Mouse (Mus musculus) hindbrain, embryonic 11.5 days (tissue): ENCODE results near the gene Baat. TPM values are rescaled to one million over a fixed set of nuclear protein-coding genes. Genes with fewer than 3 reads are reported as not detected.
A peak's percentile ranks its signal among the peaks of the same experiment; 100 is the strongest.
"Not testable (repeated sequence)": the region's sequence is repeated elsewhere in the genome, so short reads cannot be mapped to it uniquely, and the experiment has no call there.

Source experiments
- ATAC-seq: fragments of 200-750 bp; cut with Nextera tagmentation; 2 replicates; pipeline ENCODE4 v1.8.0; 2017; ENCODE audit warnings: mild to moderate bottlenecking, moderate TSS enrichment, moderate library complexity; ENCODE audit not compliant: low FRiP score
- DNase-seq: peaks from one replicate; pipeline ENCODE4 v3.0.0-alpha.2; 2015; ENCODE audit warnings: low spot score
- H3K27ac ChIP-seq: fragments of 300-500 bp; sonication (generic); 2 replicates; pipeline ENCODE4 v1.5.1; 2014; ENCODE audit warnings: mild to moderate bottlenecking, low read depth, low read length
- H3K27me3 ChIP-seq: fragments of 300-500 bp; sonication (generic); 2 replicates; pipeline ENCODE4 v1.6.1; 2014; ENCODE audit warnings: mild to moderate bottlenecking, low read length, moderate library complexity, mixed read lengths; ENCODE audit not compliant: control insufficient read depth, insufficient read depth
- H3K36me3 ChIP-seq: fragments of 300-500 bp; sonication (generic); 2 replicates; pipeline ENCODE4 v1.6.1; 2014; ENCODE audit warnings: mild to moderate bottlenecking, low read length, moderate library complexity, mixed read lengths; ENCODE audit not compliant: control insufficient read depth, insufficient read depth
- H3K4me1 ChIP-seq: fragments of 300-500 bp; sonication (generic); replicated peaks from 2 replicates; pipeline ENCODE4 v1.6.1; 2014; ENCODE audit warnings: low read length, mixed read lengths; ENCODE audit not compliant: control insufficient read depth, insufficient read depth
- H3K4me2 ChIP-seq: fragments of 300-500 bp; sonication (generic); replicated peaks from 2 replicates; pipeline ENCODE4 v1.6.1; 2014; ENCODE audit warnings: mild to moderate bottlenecking, low read depth, low read length
- H3K4me3 ChIP-seq: fragments of 300-500 bp; sonication (generic); 2 replicates; pipeline ENCODE4 v1.5.1; 2014; ENCODE audit warnings: low read depth, low read length
- H3K9ac ChIP-seq: fragments of 300-500 bp; sonication (generic); 2 replicates; pipeline ENCODE4 v1.6.1; 2014; ENCODE audit warnings: low read depth, low read length
- H3K9me3 ChIP-seq: fragments of 300-500 bp; sonication (generic); 2 replicates; pipeline ENCODE4 v1.6.1; 2016; ENCODE audit warnings: low read length; ENCODE audit not compliant: control insufficient read depth
- WGBS: fragments of 180-500 bp; shearing (Covaris S2); extraction: QIAGEN DNeasy Blood & Tissue Kit; methylation state at CpG from one replicate; pipeline ENCODE4 v1.1.7; 2014; 5-methylcytosine and 5-hydroxymethylcytosine counted together
- polyA plus RNA-seq: library from polyadenylated mRNA; unstranded; fragments of >200 nt; fragmentation: Nextera tagmentation; extraction: Ambion mirVana; gene quantifications from 2 replicates; pipeline ENCODE4 v1.2.1, GENCODE M21; 2014

Baat gene
- polyA plus RNA-seq, 1 experiment from 2014 or later: 0.22 TPM

GRCm38 (mm10) chr4:49478118-49478877 lies 28.1 kb downstream of the Baat start:
- H3K9me3 ChIP-seq: no peaks in the 10 kb centered on the region
- 0 out of 2 replicates have a peak overlapping the region, but pooled peaks have one; percentile 27 for H3K9ac ChIP-seq
- ATAC-seq (peak; percentile 79; the same call in 1 of the 2 replicates), DNase-seq (peak; percentile 39)
- H3K27ac ChIP-seq: no peak overlapping the region
- H3K36me3 ChIP-seq: no peaks in the 10 kb centered on the region
- H3K27me3 ChIP-seq: no peaks in the 10 kb centered on the region
- WGBS: 21% methylated on average over 19 of the region's 19 CpGs
- no peaks in the 10 kb centered on the region for H3K4me1 ChIP-seq
- H3K4me3 ChIP-seq: no peak overlapping the region
- peak overlapping the region; percentile 37 for H3K4me2 ChIP-seq

GRCm38 (mm10) chr4:49474583-49474982 lies 31.8 kb downstream of the Baat start:
- Histone ChIP-seq H3K9me3 (no peaks in the 10 kb centered on the region), H3K4me1 (no peaks in the 10 kb centered on the region), H3K4me3 (no peak overlapping the region), H3K27me3 (no peaks in the 10 kb centered on the region), H3K9ac (no peak overlapping the region), H3K27ac (no peak overlapping the region), H3K4me2 (no peak overlapping the region), H3K36me3 (no peaks in the 10 kb centered on the region)
- DNase-seq (no peak), ATAC-seq (no peak)

GRCm38 (mm10) chr4:49473435-49474100 lies 32.8 kb downstream of the Baat start, which contains the start of gene Acnat1:
Gene Acnat1 (minus strand): TSS chr4:49473912.
- Histone ChIP-seq H3K9ac (no peak within 1 kb of the TSS), H3K27me3 (no peaks in the 10 kb centered on the region), H3K4me2 (no peak within 1 kb of the TSS), H3K4me3 (no peak within 1 kb of the TSS), H3K9me3 (no peaks in the 10 kb centered on the region), H3K36me3 (no peaks in the 10 kb centered on the region), H3K27ac (no peak within 1 kb of the TSS), H3K4me1 (no peaks in the 10 kb centered on the region)
- 57% methylated on average over 3 of the region's 3 CpGs for WGBS
- DNase-seq (no peak), ATAC-seq (no peak)

GRCm38 (mm10) chr4:49469435-49470151 lies 36.8 kb downstream of the Baat start:
- no peak overlapping the region for H3K4me2 ChIP-seq
- no peak overlapping the region for H3K9ac ChIP-seq
- no peak overlapping the region for H3K4me3 ChIP-seq
- H3K36me3 ChIP-seq: no peaks in the 10 kb centered on the region
- DNase-seq (no peak), ATAC-seq (no peak)
- H3K4me1 ChIP-seq: no peaks in the 10 kb centered on the region
- H3K9me3 ChIP-seq: no peaks in the 10 kb centered on the region
- H3K27ac ChIP-seq: no peak overlapping the region
- 84% methylated on average over 3 of the region's 3 CpGs for WGBS
- H3K27me3 ChIP-seq: no peaks in the 10 kb centered on the region

GRCm38 (mm10) chr4:49467360-49467759 lies 39.0 kb downstream of the Baat start:
- H3K4me3 ChIP-seq: no peak overlapping the region
- no peak overlapping the region for H3K9ac ChIP-seq
- no peak for DNase-seq
- H3K36me3 ChIP-seq: no peaks in the 10 kb centered on the region
- WGBS: 92% methylated on average over 6 of the region's 6 CpGs
- no peak overlapping the region for H3K27ac ChIP-seq
- no peaks in the 10 kb centered on the region for H3K9me3 ChIP-seq
- H3K27me3 ChIP-seq: no peaks in the 10 kb centered on the region
- H3K4me2 ChIP-seq: no peak overlapping the region
- no peak for ATAC-seq
- H3K4me1 ChIP-seq: no peaks in the 10 kb centered on the region

- no peak for ATAC-seq
- no peak overlapping the region for H3K9ac ChIP-seq
- H3K4me1 ChIP-seq: no peaks in the 10 kb centered on the region
- 73% methylated on average over 2 of the region's 2 CpGs for WGBS
- no peak overlapping the region for H3K27ac ChIP-seq
- DNase-seq: no peak
- H3K9me3 ChIP-seq: no peaks in the 10 kb centered on the region
- H3K27me3 ChIP-seq: no peaks in the 10 kb centered on the region
- H3K4me2 ChIP-seq: no peak overlapping the region
- no peaks in the 10 kb centered on the region for H3K36me3 ChIP-seq
- no peak overlapping the region for H3K4me3 ChIP-seq
Observed at GRCm38 (mm10) chr4:49456171-49456570, 50.2 kb downstream of the Baat start.

- no peaks in the 10 kb centered on the region for H3K4me1 ChIP-seq
- 88% methylated on average over 1 of the region's 1 CpGs for WGBS
- H3K9me3 ChIP-seq: no peaks in the 10 kb centered on the region
- H3K9ac ChIP-seq: no peak overlapping the region
- no peaks in the 10 kb centered on the region for H3K36me3 ChIP-seq
- H3K27me3 ChIP-seq: no peaks in the 10 kb centered on the region
- ATAC-seq (no peak), DNase-seq (no peak)
- H3K27ac ChIP-seq: no peak overlapping the region
- no peak overlapping the region for H3K4me2 ChIP-seq
- no peak overlapping the region for H3K4me3 ChIP-seq
Observed at GRCm38 (mm10) chr4:49451848-49452551, 54.4 kb downstream of the Baat start.

GRCm38 (mm10) chr4:49451133-49451847 lies 55.1 kb downstream of the Baat start:
- not testable (repeated sequence) for H3K4me1 ChIP-seq, H3K27me3 ChIP-seq, H3K27ac ChIP-seq, H3K36me3 ChIP-seq, H3K9me3 ChIP-seq, ATAC-seq, H3K4me2 ChIP-seq, H3K4me3 ChIP-seq, DNase-seq, H3K9ac ChIP-seq
- WGBS: no CpG with 5 or more reads among the region's 1 CpGs
